Mouse (Mus musculus) ovary, postnatal 36 days (tissue): ENCODE data around the gene Atl3.
"Not testable (repeated sequence)": the region's sequence is repeated elsewhere in the genome, so short reads cannot be mapped to it uniquely, and the experiment has no call there.

Experiments
- DNase-seq: peaks from one replicate; pipeline ENCODE4 v3.0.0; 2022; ENCODE audit warnings: low spot score, mixed read lengths

Gene Atl3

DNA sequence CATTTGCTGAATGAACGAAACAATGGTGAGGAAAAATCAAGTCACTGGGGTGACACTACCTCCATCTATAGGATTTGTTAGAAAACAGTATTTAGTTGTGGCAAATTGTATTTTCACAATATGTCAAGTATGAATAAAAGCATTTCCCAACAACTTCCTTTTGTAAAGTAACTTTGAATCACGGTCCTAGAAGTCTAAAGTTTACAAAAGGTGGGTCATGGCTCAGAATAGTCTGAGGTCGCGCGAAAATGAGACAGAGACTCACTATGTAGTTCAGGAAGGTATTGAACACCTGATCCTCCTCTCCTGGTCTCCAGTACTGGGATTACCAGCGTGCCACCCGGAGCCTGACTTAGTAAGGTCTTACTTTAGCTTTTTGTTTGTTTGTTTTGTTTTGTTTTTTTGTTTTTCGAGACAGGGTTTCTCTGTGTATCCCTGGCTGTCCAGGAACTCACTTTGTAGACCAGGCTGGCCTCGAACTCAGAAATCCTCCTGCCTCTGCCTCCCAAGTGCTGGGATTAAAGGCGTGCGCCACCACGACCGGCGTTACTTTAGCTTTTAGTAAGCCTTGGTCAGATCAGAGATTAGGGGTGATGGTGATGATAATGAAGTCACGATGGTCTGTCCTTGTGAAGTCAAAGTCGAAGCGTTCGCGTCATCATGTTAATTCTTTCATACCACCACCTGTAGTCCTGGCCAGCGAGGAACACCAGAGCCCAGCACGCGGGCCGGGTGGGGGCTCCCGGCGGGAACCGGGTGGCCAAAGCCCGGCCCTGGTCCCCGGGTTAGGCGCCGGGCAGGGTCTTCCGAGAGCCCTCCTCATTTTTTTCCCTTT is at the start of gene Atl3:
Atl3 (plus strand) TSS at position 689 of the 835 bp plus-strand sequence.
- DNase-seq: no peak

DNA sequence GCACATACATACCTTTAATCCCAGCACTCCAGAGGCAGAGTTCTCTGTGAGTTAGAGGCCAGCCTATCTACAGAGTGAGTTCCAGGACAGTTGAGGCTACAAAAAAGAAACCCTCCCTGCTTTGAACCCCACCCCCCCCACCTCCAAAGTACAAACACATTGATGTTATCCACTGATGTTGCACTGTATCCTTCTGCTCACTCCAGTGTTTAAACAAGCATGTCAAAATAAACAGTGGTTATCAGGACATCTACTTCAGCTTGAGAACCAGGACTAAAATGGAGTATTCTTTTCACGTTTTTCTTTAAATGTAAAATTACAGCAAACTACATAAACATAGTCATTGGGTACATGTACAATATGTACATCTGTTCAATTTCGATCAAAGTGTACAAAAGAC is 48.7 kb upstream of the Atl3 start:
- DNase-seq: no peak

- DNase-seq: no peak
Observed at GRCm38 (mm10) chr19:7445596-7445995, 48.2 kb upstream of the Atl3 start.

- no peak for DNase-seq
Observed at GRCm38 (mm10) chr19:7456803-7457202, 37.0 kb upstream of the Atl3 start.

- no peak for DNase-seq
Observed at GRCm38 (mm10) chr19:7458901-7459300, 34.9 kb upstream of the Atl3 start.

GRCm38 (mm10) chr19:7459370-7459769 is 34.5 kb upstream of the Atl3 start:
- no peak for DNase-seq

DNA sequence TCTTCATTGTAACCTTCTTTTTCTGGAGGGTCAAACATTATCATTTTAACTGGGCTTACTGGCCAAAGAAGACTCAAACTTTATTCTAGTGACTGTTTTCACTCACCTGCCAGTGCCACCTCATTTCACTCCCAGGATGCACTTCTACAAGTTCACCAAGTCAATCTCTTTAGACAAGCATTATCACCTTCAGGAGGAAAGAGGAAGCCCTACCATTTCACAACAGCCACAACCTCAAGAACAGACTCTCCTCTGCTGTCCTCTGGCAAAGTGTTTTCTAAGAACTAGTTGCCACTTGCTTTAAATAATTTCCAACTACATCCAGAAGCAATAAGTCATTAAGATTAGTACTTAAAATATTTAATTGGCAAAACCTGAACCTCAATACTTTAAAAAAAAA is 25.9 kb upstream of the Atl3 start:
- DNase-seq: no peak

DNA sequence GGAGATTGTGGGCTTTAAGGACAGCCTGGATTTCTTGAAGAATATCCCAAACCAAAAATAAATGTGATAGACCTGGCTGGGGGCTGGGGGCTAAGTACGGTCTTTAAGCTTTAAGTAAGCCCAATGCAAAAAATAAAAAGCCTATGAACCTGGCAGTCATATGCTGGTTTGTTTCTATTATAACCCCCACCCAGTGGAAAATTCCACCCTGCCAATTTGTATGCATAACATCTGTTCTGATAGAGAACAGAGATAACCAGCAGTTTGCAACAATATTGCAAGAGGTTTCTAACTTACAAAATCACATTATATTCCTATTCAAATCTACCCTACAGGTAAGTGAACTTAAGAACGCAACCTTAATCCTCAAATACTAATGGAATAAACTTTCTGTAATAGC is 23.2 kb upstream of the Atl3 start:
- no peak for DNase-seq

GRCm38 (mm10) chr19:7479751-7480248 is 14.0 kb upstream of the Atl3 start:
- DNase-seq: no peak

GRCm38 (mm10) chr19:7481541-7482265 is 12.1 kb upstream of the Atl3 start:
- peak; percentile 27 for DNase-seq

DNA sequence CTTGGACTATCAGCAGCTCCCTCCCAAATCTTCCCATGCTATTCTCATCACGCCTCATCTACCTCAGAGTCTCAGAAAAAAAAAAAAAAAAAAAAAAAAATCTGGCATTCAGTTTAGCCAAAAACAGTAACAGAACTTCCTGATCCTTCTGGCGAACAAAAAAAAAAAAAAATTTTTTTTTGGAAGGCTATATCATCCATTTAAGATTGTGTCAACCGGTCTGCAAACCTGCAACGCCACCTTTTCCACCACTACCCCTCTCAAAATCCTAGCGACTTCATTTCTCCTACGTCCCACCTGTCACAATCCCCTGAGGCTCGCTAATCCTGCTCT is 11.6 kb upstream of the Atl3 start:
- DNase-seq: no peak

DNA sequence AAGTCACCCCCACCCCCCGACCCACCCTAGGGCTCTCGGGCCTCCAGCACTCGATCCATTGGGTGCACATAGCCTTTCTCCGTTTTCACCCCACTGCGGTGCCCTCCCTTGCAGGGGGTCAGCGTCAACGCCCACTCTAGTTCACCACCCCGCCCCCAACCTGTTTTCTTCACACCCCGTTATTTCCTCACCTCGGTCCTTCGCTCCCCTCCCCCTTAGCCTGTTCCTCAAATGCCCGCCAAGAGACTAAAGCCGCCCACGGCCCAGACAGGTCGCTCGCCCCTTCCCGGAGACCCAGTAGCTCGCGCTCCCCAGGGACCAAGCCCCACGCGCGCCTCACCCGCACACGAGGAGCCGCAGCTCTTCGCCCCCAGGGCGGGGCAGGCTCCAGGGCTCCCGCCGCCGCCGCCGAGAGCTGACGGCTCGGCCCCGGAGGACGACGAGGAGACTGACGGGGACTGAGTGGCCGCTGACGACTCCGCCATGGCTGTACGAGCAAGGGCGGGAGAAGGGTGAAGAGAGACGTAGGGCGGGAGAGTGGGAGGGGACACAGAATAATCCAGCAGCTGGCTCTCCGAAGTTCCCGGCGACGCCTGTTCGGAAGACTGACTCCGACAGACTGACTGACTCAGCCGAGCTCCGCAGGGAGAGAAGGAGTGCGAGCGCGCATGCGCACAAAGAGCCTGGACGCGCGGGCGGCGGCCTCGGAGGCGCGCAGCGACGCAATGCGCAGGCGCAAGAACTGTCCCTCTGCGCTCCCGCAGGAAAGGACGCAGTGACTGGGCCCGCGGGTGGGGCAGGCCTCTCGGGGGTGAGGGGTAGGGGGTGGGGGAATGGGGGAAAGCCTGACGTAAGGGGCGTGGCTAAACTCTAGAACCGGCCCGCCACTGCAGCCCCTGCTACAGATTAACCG is 11.0 kb upstream of the Atl3 start, which contains the start of gene Rtn3:
Rtn3 (minus strand) TSS at position 683 of the 913 bp plus-strand sequence.
- DNase-seq: peak; percentile 98

GRCm38 (mm10) chr19:7483512-7483882 is 10.3 kb upstream of the Atl3 start:
- no peak for DNase-seq

DNA sequence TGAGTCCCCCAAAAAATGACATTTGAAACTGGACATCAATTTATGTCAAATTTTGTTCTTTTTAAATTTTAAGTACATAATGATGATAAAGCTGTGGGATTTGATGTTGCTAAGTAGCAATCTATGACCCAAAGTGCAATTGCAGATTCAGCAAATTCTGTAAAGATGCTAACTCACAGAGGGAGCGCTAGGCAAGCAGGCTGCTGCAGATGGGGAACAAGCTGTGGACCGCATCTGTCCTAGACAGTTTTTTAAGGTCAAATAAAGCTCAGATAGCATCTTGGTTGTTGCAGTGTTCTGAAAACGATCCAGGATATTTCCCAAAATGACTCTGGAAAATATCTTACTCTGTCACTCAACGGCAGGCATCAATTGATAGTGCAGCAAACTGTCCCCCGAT is 9.8 kb upstream of the Atl3 start:
- no peak for DNase-seq

DNA sequence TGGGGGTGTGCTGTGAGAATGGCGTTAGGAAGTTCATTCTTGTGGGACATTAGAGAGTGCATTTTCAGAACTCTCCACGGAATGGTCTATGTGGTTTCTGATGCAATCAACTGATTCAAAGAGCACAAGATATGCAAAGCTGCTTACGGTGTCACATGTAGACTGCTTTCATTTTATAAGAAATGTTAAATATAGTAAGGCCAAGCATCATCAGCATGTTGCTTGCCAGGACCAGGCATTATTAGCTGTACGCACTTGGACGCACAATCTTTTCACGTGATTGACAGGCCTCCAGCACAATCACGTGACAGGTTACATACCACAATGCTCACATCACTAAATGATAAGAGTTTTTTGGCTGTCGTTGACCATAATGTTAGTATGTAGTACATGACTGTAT is 6.2 kb upstream of the Atl3 start:
- no peak for DNase-seq

- DNase-seq: no peak
Observed at GRCm38 (mm10) chr19:7491960-7492359, 1.9 kb upstream of the Atl3 start.

DNA sequence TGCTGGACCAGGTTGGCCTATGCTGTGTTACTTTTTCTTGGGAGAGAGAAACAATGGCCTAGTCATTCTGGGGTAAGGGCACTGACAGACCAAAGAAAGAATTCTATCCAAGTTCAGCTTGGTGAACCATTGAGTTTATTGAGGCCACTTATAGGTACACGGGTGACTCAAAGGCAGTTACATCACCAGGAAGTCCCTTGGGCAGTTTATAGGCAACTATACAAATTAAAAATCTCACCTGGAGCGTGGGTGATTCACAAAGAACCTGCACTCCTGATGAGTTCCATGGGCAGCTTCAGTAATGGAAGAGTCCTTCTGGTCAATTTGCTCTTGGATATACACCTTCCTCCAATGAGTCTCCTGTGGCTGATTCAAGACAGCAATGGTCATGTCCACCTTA is 1.2 kb upstream of the Atl3 start:
- DNase-seq: no peak

DNA sequence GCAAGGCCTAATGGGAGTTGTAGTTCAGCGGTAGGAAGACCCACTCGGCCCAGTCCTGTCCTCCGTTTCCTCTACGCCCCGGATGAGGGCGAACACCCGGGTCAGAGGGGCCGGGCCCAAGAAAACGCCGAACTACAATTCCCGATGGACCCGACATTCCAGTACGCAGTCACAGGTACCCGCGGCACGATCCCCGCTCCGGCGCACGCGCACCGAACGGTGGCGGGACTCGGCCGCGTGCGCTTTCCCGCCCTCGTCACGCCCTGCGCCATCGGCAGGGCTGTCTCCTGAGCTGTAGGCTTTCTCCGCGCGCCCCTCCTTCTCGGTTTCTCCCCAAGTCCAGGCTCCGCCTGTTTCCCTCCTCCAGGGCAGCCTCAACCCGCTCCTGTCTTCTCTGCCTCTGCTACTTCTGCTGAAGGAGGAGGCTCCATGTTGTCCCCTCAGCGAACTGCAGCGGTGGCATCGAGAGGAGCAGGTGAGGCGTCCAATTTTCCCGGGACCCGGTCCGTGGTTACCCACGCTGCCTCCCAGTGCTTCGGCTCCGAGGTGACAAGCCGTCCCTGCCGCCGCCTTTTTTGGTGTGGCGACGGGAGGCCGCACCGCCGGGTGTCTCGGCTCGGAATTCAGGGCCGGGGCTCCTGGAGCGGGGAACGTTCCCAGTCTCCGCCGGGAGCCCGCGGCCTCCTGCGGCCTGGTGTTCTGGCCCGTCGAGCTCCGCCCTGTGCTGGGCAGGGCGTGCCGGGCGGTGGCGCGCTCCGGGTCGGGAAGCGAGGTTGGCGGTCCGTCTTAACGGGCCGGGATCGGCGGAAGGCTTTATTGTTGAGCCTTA is 561 bp downstream of the Atl3 start:
- DNase-seq: peak; percentile 96

GRCm38 (mm10) chr19:7495221-7496038 is 1.6 kb downstream of the Atl3 start:
- DNase-seq: no peak

DNA sequence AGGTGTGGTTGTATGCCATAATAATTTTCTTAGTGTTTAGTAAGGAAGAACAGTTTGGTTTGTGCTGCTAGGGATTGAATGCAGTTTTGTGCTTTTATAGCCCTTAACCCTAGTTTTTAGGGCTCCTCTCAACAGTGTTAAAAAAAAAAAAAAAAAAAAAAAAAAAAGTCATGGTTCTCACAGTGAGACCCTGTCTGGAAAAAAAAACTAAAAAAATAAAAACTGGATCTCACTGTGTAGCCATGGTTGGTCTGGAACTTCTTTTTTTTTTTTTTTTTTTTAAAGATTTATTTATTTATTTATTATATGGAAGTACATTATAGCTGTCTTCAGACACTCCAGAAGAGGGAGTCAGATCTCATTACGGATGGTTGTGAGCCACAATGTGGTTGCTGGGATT is 2.2 kb downstream of the Atl3 start:
- not testable (repeated sequence) for DNase-seq

GRCm38 (mm10) chr19:7498816-7499215 is 5.0 kb downstream of the Atl3 start:
- no peak for DNase-seq
